Mouse (Mus musculus) hindbrain, embryonic 11.5 days (tissue): ENCODE results near the gene Hoxa9. TPM values are rescaled to one million over a fixed set of nuclear protein-coding genes. Genes with fewer than 3 reads are reported as not detected.

Source experiments
- ATAC-seq: fragments of 200-750 bp; cut with Nextera tagmentation; 2 replicates; pipeline ENCODE4 v1.8.0; 2017; ENCODE audit warnings: mild to moderate bottlenecking, moderate TSS enrichment, moderate library complexity; ENCODE audit not compliant: low FRiP score
- DNase-seq: peaks from one replicate; pipeline ENCODE4 v3.0.0-alpha.2; 2015; ENCODE audit warnings: low spot score
- H3K27ac ChIP-seq: fragments of 300-500 bp; sonication (generic); 2 replicates; pipeline ENCODE4 v1.5.1; 2014; ENCODE audit warnings: mild to moderate bottlenecking, low read depth, low read length
- H3K27me3 ChIP-seq: fragments of 300-500 bp; sonication (generic); 2 replicates; pipeline ENCODE4 v1.6.1; 2014; ENCODE audit warnings: mild to moderate bottlenecking, low read length, moderate library complexity, mixed read lengths; ENCODE audit not compliant: control insufficient read depth, insufficient read depth
- H3K36me3 ChIP-seq: fragments of 300-500 bp; sonication (generic); 2 replicates; pipeline ENCODE4 v1.6.1; 2014; ENCODE audit warnings: mild to moderate bottlenecking, low read length, moderate library complexity, mixed read lengths; ENCODE audit not compliant: control insufficient read depth, insufficient read depth
- H3K4me1 ChIP-seq: fragments of 300-500 bp; sonication (generic); replicated peaks from 2 replicates; pipeline ENCODE4 v1.6.1; 2014; ENCODE audit warnings: low read length, mixed read lengths; ENCODE audit not compliant: control insufficient read depth, insufficient read depth
- H3K4me2 ChIP-seq: fragments of 300-500 bp; sonication (generic); replicated peaks from 2 replicates; pipeline ENCODE4 v1.6.1; 2014; ENCODE audit warnings: mild to moderate bottlenecking, low read depth, low read length
- H3K4me3 ChIP-seq: fragments of 300-500 bp; sonication (generic); 2 replicates; pipeline ENCODE4 v1.5.1; 2014; ENCODE audit warnings: low read depth, low read length
- H3K9ac ChIP-seq: fragments of 300-500 bp; sonication (generic); 2 replicates; pipeline ENCODE4 v1.6.1; 2014; ENCODE audit warnings: low read depth, low read length
- H3K9me3 ChIP-seq: fragments of 300-500 bp; sonication (generic); 2 replicates; pipeline ENCODE4 v1.6.1; 2016; ENCODE audit warnings: low read length; ENCODE audit not compliant: control insufficient read depth
- WGBS: fragments of 180-500 bp; shearing (Covaris S2); extraction: QIAGEN DNeasy Blood & Tissue Kit; methylation state at CpG from one replicate; pipeline ENCODE4 v1.1.7; 2014; 5-methylcytosine and 5-hydroxymethylcytosine counted together
- polyA plus RNA-seq: library from polyadenylated mRNA; unstranded; fragments of >200 nt; fragmentation: Nextera tagmentation; extraction: Ambion mirVana; gene quantifications from 2 replicates; pipeline ENCODE4 v1.2.1, GENCODE M21; 2014

Gene Hoxa9
- polyA plus RNA-seq, 1 experiment from 2014 or later, result 0.25 TPM

- ATAC-seq, result no peak
- no peak overlapping the region for H3K27ac ChIP-seq
- H3K9ac ChIP-seq, result no peak overlapping the region
- peaks cover 99% of the 10 kb centered on the region for H3K27me3 ChIP-seq
- H3K4me1 ChIP-seq, result peaks cover 8% of the 10 kb centered on the region; the same call in 1 of the 2 replicates
- H3K4me2 ChIP-seq, result no peak overlapping the region
- no peaks in the 10 kb centered on the region for H3K36me3 ChIP-seq
- 7% methylated on average over 14 of the region's 14 CpGs for WGBS
- DNase-seq, result peak; percentile 70
- no peaks in the 10 kb centered on the region for H3K9me3 ChIP-seq
- H3K4me3 ChIP-seq, result no peak overlapping the region
Observed at GRCm38 (mm10) chr6:52218643-52219215, 12.2 kb downstream of the Hoxa9 start.

GRCm38 (mm10) chr6:52217895-52218642 lies 12.8 kb downstream of the Hoxa9 start:
- Histone ChIP-seq H3K4me2 (peak overlapping the region; percentile 49; the same call in 1 of the 2 replicates), H3K9me3 (no peaks in the 10 kb centered on the region), H3K36me3 (no peaks in the 10 kb centered on the region), H3K4me3 (peak overlapping the region; percentile 25), H3K9ac (no peak overlapping the region), H3K27ac (no peak overlapping the region), H3K4me1 (peaks cover 8% of the 10 kb centered on the region; the same call in 1 of the 2 replicates), H3K27me3 (peaks cover 99% of the 10 kb centered on the region)
- WGBS, result 6% methylated on average over 23 of the region's 23 CpGs
- no peak for ATAC-seq
- peak; percentile 71 for DNase-seq

GRCm38 (mm10) chr6:52217459-52217768 lies 13.5 kb downstream of the Hoxa9 start:
- Histone ChIP-seq H3K9me3 (no peaks in the 10 kb centered on the region), H3K27me3 (peaks cover 99% of the 10 kb centered on the region), H3K4me1 (peaks cover 8% of the 10 kb centered on the region; the same call in 1 of the 2 replicates), H3K9ac (no peak overlapping the region), H3K4me2 (peak overlapping the region; percentile 49), H3K4me3 (peak overlapping the region; percentile 25), H3K36me3 (no peaks in the 10 kb centered on the region), H3K27ac (no peak overlapping the region)
- DNase-seq (no peak), ATAC-seq (peak; percentile 79)
- WGBS, result under 1% methylated on average over 23 of the region's 25 CpGs

GRCm38 (mm10) chr6:52216691-52217458 lies 14.0 kb downstream of the Hoxa9 start:
- no peaks in the 10 kb centered on the region for H3K9me3 ChIP-seq
- H3K27me3 ChIP-seq, result peaks cover 99% of the 10 kb centered on the region
- no peak overlapping the region for H3K9ac ChIP-seq
- peak; percentile 68 for DNase-seq
- H3K36me3 ChIP-seq, result no peaks in the 10 kb centered on the region
- WGBS, result 2% methylated on average over 60 of the region's 60 CpGs
- ATAC-seq, result peak; percentile 36; the same call in 1 of the 2 replicates
- peak overlapping the region; percentile 25 for H3K4me3 ChIP-seq
- peak overlapping the region; percentile 49 for H3K4me2 ChIP-seq
- H3K27ac ChIP-seq, result 0 out of 2 replicates have a peak overlapping the region, but pooled peaks have one; percentile 33
- H3K4me1 ChIP-seq, result peaks cover 8% of the 10 kb centered on the region; the same call in 1 of the 2 replicates

- Histone ChIP-seq H3K27ac (no peak overlapping the region), H3K4me3 (no peak overlapping the region), H3K9me3 (no peaks in the 10 kb centered on the region), H3K4me1 (peaks cover 5% of the 10 kb centered on the region; the same call in 1 of the 2 replicates), H3K36me3 (no peaks in the 10 kb centered on the region), H3K9ac (no peak overlapping the region), H3K4me2 (no peak overlapping the region), H3K27me3 (peaks cover 99% of the 10 kb centered on the region)
- DNase-seq, result peak; percentile 61
- no peak for ATAC-seq
- 2% methylated on average over 30 of the region's 30 CpGs for WGBS
Observed at GRCm38 (mm10) chr6:52215771-52216535, 14.9 kb downstream of the Hoxa9 start.

- H3K9ac ChIP-seq, result no peak overlapping the region
- H3K9me3 ChIP-seq, result no peaks in the 10 kb centered on the region
- H3K4me1 ChIP-seq, result peaks cover 5% of the 10 kb centered on the region; the same call in 1 of the 2 replicates
- no peaks in the 10 kb centered on the region for H3K36me3 ChIP-seq
- no peak overlapping the region for H3K4me2 ChIP-seq
- H3K27me3 ChIP-seq, result peaks cover 97% of the 10 kb centered on the region
- 15% methylated on average over 3 of the region's 3 CpGs for WGBS
- H3K4me3 ChIP-seq, result no peak overlapping the region
- no peak for ATAC-seq
- H3K27ac ChIP-seq, result no peak overlapping the region
- DNase-seq, result no peak
Observed at GRCm38 (mm10) chr6:52215070-52215469, 15.8 kb downstream of the Hoxa9 start.

- no peak for DNase-seq
- Histone ChIP-seq H3K9me3 (no peaks in the 10 kb centered on the region), H3K4me3 (no peak overlapping the region), H3K4me2 (no peak overlapping the region), H3K27ac (no peak overlapping the region), H3K4me1 (peaks cover 5% of the 10 kb centered on the region; the same call in 1 of the 2 replicates), H3K27me3 (peaks cover 97% of the 10 kb centered on the region), H3K36me3 (no peaks in the 10 kb centered on the region), H3K9ac (no peak overlapping the region)
- ATAC-seq, result no peak
- 8% methylated on average over 5 of the region's 5 CpGs for WGBS
Observed at GRCm38 (mm10) chr6:52214271-52214670, 16.6 kb downstream of the Hoxa9 start.
